ENCODE assay signal across 8 mouse cellular contexts in the genomic region with DNA sequence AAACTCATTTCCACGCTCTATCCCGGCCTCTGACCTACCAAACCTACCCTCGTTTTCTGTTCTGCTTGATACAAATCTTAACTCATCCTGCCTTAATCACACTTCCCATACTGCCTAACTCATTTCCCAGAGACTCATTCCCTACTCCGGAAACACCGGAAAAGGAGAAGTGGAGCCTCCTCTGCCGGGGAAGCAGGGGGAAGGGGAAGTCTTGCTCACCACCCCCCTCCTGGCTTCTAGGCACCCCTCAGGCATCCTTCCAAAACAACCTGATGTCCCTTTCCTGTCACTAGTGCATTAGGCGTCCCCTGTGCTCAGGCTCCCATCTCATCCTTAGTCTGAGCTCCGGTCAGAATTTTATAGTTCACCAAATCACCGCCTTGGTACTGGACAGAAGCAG. TPM values are rescaled to one million over a fixed set of nuclear protein-coding genes. Genes with fewer than 3 reads are reported as not detected.
A peak's percentile ranks its signal among the peaks of the same experiment; 100 is the strongest.
DNase-seq lines count a peak whose midpoint lies in the region; ATAC-seq lines count a peak whose summit lies in the region.

No protein-coding gene starts in this region.

- H3K27me3 ChIP-seq in limb, embryonic 12.5 days: no peaks in the 10 kb centered on the region
- no peaks in the 10 kb centered on the region for H3K27me3 ChIP-seq in limb, embryonic 10.5 days (ENCODE audit: low read depth, poor library complexity, severe bottlenecking)
- no peaks in the 10 kb centered on the region for H3K27me3 ChIP-seq in neural tube, embryonic 14.5 days (ENCODE audit: control insufficient read depth, insufficient read depth, low read length)

- H3K27ac ChIP-seq in limb, embryonic 12.5 days: no peak overlapping the region
- H3K27ac ChIP-seq in limb, embryonic 10.5 days: no peak overlapping the region
- no peak overlapping the region for H3K27ac ChIP-seq in neural tube, embryonic 14.5 days (ENCODE audit: low read depth, low read length)

- H3K4me2 ChIP-seq in limb, embryonic 12.5 days: peak overlapping the region; percentile 24; the same call in 1 of the 2 replicates
- H3K4me2 ChIP-seq in neural tube, embryonic 14.5 days (ENCODE audit: low read depth, low read length): peak overlapping the region; percentile 6

- WGBS in limb, embryonic 12.5 days: 79% methylated on average over 9 of the region's 9 CpGs
- WGBS in limb, embryonic 10.5 days: 79% methylated on average over 9 of the region's 9 CpGs
- WGBS in neural tube, embryonic 14.5 days: 65% methylated on average over 9 of the region's 9 CpGs

- H3K9ac ChIP-seq in limb, embryonic 12.5 days (replicated peaks): no peak overlapping the region
- no peak overlapping the region for H3K9ac ChIP-seq in neural tube, embryonic 14.5 days (replicated peaks; ENCODE audit: low read depth, low read length)

- H3K4me1 ChIP-seq in limb, embryonic 12.5 days (replicated peaks): peaks cover 52% of the 10 kb centered on the region
- peaks cover 42% of the 10 kb centered on the region for H3K4me1 ChIP-seq in limb, embryonic 10.5 days
- H3K4me1 ChIP-seq in neural tube, embryonic 14.5 days (ENCODE audit: control insufficient read depth, insufficient read depth, low read length): peaks cover 27% of the 10 kb centered on the region

- intact Hi-C loops in heart, postnatal 10 days (cut with DNase I): no loop called here

- H3K4me3 ChIP-seq in limb, embryonic 12.5 days (replicated peaks): no peak overlapping the region
- H3K4me3 ChIP-seq in limb, embryonic 10.5 days: no peak overlapping the region
- H3K4me3 ChIP-seq in neural tube, embryonic 14.5 days (ENCODE audit: low read depth, low read length): no peak overlapping the region

- ATAC-seq in limb, embryonic 12.5 days (ENCODE audit: insufficient number of reproducible peaks, insufficient read depth, low FRiP score, low TSS enrichment, low read depth): no peak
- ATAC-seq in neural tube, embryonic 14.5 days (ENCODE audit: low read depth): no peak

- peaks cover 19% of the 10 kb centered on the region for H3K36me3 ChIP-seq in limb, embryonic 12.5 days
- peaks cover 70% of the 10 kb centered on the region for H3K36me3 ChIP-seq in limb, embryonic 10.5 days
- H3K36me3 ChIP-seq in neural tube, embryonic 14.5 days (ENCODE audit: control insufficient read depth, insufficient read depth, low read length): no peaks in the 10 kb centered on the region

- no peaks in the 10 kb centered on the region for H3K9me3 ChIP-seq in limb, embryonic 12.5 days
- no peaks in the 10 kb centered on the region for H3K9me3 ChIP-seq in limb, embryonic 10.5 days (replicated peaks)
- H3K9me3 ChIP-seq in neural tube, embryonic 14.5 days (ENCODE audit: control insufficient read depth, low read length): no peaks in the 10 kb centered on the region

- DNase-seq in limb, embryonic 10.5 days (ENCODE audit: low spot score): no peak
- peak; percentile 67 to 74 for DNase-seq in heart, postnatal 10 days
- peak; percentile 42 to 58 for DNase-seq in kidney, postnatal 4 days
- no peak for DNase-seq in right cerebral cortex, postnatal 4 days
- no peak for DNase-seq in frontal cortex, postnatal 36 days (ENCODE audit: low spot score in 2 of 2)
- no peak for DNase-seq in yolk sac, embryonic 10.5 days (ENCODE audit: low spot score)

RNA-seq across cellular contexts. Expression of gene Clic4, which starts 5.6 kb away (rescaled TPM):
- 191 and 199 TPM in 2 replicates for polyA plus RNA-seq in limb, embryonic 12.5 days (2016; fragmentation: Nextera tagmentation; extraction: Ambion mirVana)
- polyA plus RNA-seq in limb, embryonic 10.5 days (2016; fragmentation: Nextera tagmentation; extraction: Ambion mirVana): 208 and 220 TPM in 2 replicates
- 100 to 1,000 TPM; 309 to 310 TPM for total RNA-seq in heart, postnatal 10 days (2021)
- 27.5 and 48.5 TPM in 2 replicates for polyA plus RNA-seq in neural tube, embryonic 14.5 days (2014; fragmentation: Nextera tagmentation; extraction: Ambion mirVana)

Comparison
In these comparisons a context has a peak if more than half of its experiments do, and no peak if none do; other contexts are left out.
1. DNase-seq: peak in heart, postnatal 10 days (2 of 2) and kidney, postnatal 4 days (2 of 2); none in limb, embryonic 10.5 days (single experiment), right cerebral cortex, postnatal 4 days (single experiment), frontal cortex, postnatal 36 days (0 of 2) and yolk sac, embryonic 10.5 days (single experiment).